8 mouse cellular contexts compared by ENCODE assay signal in genomic region chr16:8736032-8736431, GRCm38 (mm10). TPM values are rescaled to one million over a fixed set of nuclear protein-coding genes. Genes with fewer than 3 reads are reported as not detected.
DNase-seq lines count a peak whose midpoint lies in the region; ATAC-seq and TF ChIP-seq lines count a peak whose summit lies in the region.

No protein-coding gene starts in this region.

- ATAC-seq in hematopoietic stem cell, adult 5-6 weeks (replicated peaks in 1 of 2; ENCODE audit: insufficient read depth in 1 of 2, low FRiP score in 2 of 2, low TSS enrichment in 1 of 2, low read depth in 1 of 2, poor library complexity in 2 of 2, severe bottlenecking in 2 of 2): peak; percentile 33 to 47; a peak in 3 of 4 replicates
- ATAC-seq in lung, embryonic 15.5 days (ENCODE audit: borderline replicate concordance, extremely low read depth, low FRiP score, low TSS enrichment): no peak

- H3K4me3 ChIP-seq in cortical plate, adult 2 months (ENCODE audit: insufficient read depth, low read length): peak overlapping the region; percentile 92
- H3K4me3 ChIP-seq in lung, embryonic 15.5 days: peak overlapping the region; percentile 99

- no peaks in the 10 kb centered on the region for H3K36me3 ChIP-seq in lung, embryonic 15.5 days

- H3K4me1 ChIP-seq in cortical plate, adult 2 months (ENCODE audit: control insufficient read depth, insufficient read depth, low read length): peaks cover 13% of the 10 kb centered on the region
- peaks cover 26% of the 10 kb centered on the region for H3K4me1 ChIP-seq in lung, embryonic 15.5 days

- 0 out of 2 replicates have a peak overlapping the region, but pooled peaks have one; percentile 88 for H3K9ac ChIP-seq in lung, embryonic 15.5 days

- peak overlapping the region; percentile 84 for H3K4me2 ChIP-seq in lung, embryonic 15.5 days

- 12% methylated on average over 8 of the region's 8 CpGs for WGBS in lung, embryonic 15.5 days

- no peaks in the 10 kb centered on the region for H3K9me3 ChIP-seq in lung, embryonic 15.5 days

- peak; percentile 37 for DNase-seq in embryo, embryonic 10 days (ENCODE audit: low spot score)
- no peak for DNase-seq in embryo, embryonic 9.5 days (ENCODE audit: extremely low spot score)
- no peak for DNase-seq in frontal cortex, postnatal 10 days (ENCODE audit: low spot score in 2 of 2)
- no peak for DNase-seq in right cerebral cortex, postnatal 36 days (ENCODE audit: low spot score in 2 of 2)
- no peak for DNase-seq in layer of hippocampus, adult 11-12 months (ENCODE audit: low spot score)

- no peak for TF ChIP-seq CTCF in cortical plate, adult 2 months (IDR thresholded peaks at IDR 0.05; ENCODE audit: extremely low read depth, insufficient read depth, low read length)

- no peak overlapping the region for H3K27ac ChIP-seq in cortical plate, adult 2 months (ENCODE audit: insufficient read depth, low read length)
- H3K27ac ChIP-seq in lung, embryonic 15.5 days: no peak overlapping the region

- no peak for TF ChIP-seq POLR2A in cortical plate, adult 2 months (IDR thresholded peaks at IDR 0.05; ENCODE audit: extremely low read depth, insufficient read depth, low read length)

- no peaks in the 10 kb centered on the region for H3K27me3 ChIP-seq in lung, embryonic 15.5 days

RNA-seq across cellular contexts. Expression of gene Gm5767, which starts 55.5 kb away (rescaled TPM):
- polyA plus RNA-seq in cortical plate, adult 2 months (2012; rRNA removed): not detected in 2 replicates
- not detected in 2 replicates for total RNA-seq in hematopoietic stem cell, adult 5-6 weeks (2017)
- not detected in 2 replicates for polyA plus RNA-seq in lung, embryonic 15.5 days (2015; fragmentation: Nextera tagmentation; extraction: Ambion mirVana)

RNA-seq across cellular contexts. Expression of gene Usp7, which starts 56.1 kb away (rescaled TPM):
- polyA plus RNA-seq in cortical plate, adult 2 months (2012; rRNA removed): 96.0 and 107 TPM in 2 replicates
- 214 and 221 TPM in 2 replicates for total RNA-seq in hematopoietic stem cell, adult 5-6 weeks (2017)
- polyA plus RNA-seq in lung, embryonic 15.5 days (2015; fragmentation: Nextera tagmentation; extraction: Ambion mirVana): 24.8 and 26.7 TPM in 2 replicates
